Mouse (Mus musculus) CH12.LX (cell line): Measurements from ENCODE around the gene Spata3. TPM values are rescaled to one million over a fixed set of nuclear protein-coding genes. Genes with fewer than 3 reads are reported as not detected.

Experiments used
- DNase-seq: peaks from one replicate; pipeline ENCODE4 v3.0.0-alpha.2; 2013; ENCODE audit errors: extremely low read depth
- H3K27ac ChIP-seq: 2 replicates; pipeline ENCODE4 v1.5.1; 2012; ENCODE audit warnings: low read depth, mild to moderate bottlenecking, control low read depth, moderate library complexity; ENCODE audit not compliant: insufficient read depth
- H3K27me3 ChIP-seq: replicated peaks from 2 replicates; pipeline ENCODE3; 2012; ENCODE audit warnings: inconsistent platforms
- H3K36me3 ChIP-seq, 2 experiments: replicated peaks in 1 of 2; 2 replicates each; pipeline versions ENCODE3 to v1.6.1; 2012; ENCODE audit warnings: inconsistent platforms in 1 of 2, low read length in 1 of 2, mild to moderate bottlenecking in 1 of 2, mixed read lengths in 1 of 2, moderate library complexity in 1 of 2; ENCODE audit not compliant: control insufficient read depth in 1 of 2, insufficient read depth in 1 of 2
- H3K4me1 ChIP-seq, 2 experiments: 2 replicates each; pipeline ENCODE4 v1.6.1; 2012; ENCODE audit warnings: inconsistent platforms in 1 of 2, moderate library complexity in 1 of 2; ENCODE audit not compliant: insufficient read depth in 2 of 2, control insufficient read depth in 1 of 2
- H3K4me2 ChIP-seq: 2 replicates; pipeline ENCODE4 v1.6.1; 2012; ENCODE audit warnings: low read depth, mild to moderate bottlenecking, control low read depth; ENCODE audit not compliant: poor library complexity, insufficient read depth, severe bottlenecking
- H3K4me3 ChIP-seq, 3 experiments: fragments of 150-350 bp in 1 of 3; sonication (generic) in 1 of 3; replicated peaks in 1 of 3; 2 replicates each; pipeline versions ENCODE3 to v1.5.1; 2011 to 2012; ENCODE audit warnings: low read depth in 2 of 3, low read length in 2 of 3, mild to moderate bottlenecking in 2 of 3, moderate library complexity in 2 of 3, control low read depth in 1 of 3, improper control_type of control experiment in 1 of 3, inconsistent platforms in 1 of 3, mixed read lengths in 1 of 3; ENCODE audit not compliant: poor library complexity in 1 of 3
- H3K79me2 ChIP-seq: replicated peaks from 2 replicates; pipeline ENCODE4 v1.6.1; 2012; ENCODE audit warnings: mild to moderate bottlenecking, moderate library complexity; ENCODE audit not compliant: control insufficient read depth, poor library complexity, insufficient read depth, severe bottlenecking; ENCODE audit errors: extremely low read depth
- H3K9ac ChIP-seq: 2 replicates; pipeline ENCODE4 v1.6.1; 2012; ENCODE audit warnings: low read depth, mild to moderate bottlenecking, control low read depth, moderate library complexity; ENCODE audit not compliant: insufficient read depth
- H3K9me3 ChIP-seq: replicated peaks from 2 replicates; pipeline ENCODE3; 2012; ENCODE audit warnings: low read length, inconsistent platforms, mixed read lengths
- BHLHE40 ChIP-seq: IDR thresholded peaks from 2 replicates; pipeline ENCODE4 v1.6.1; 2011; ENCODE audit warnings: mild to moderate bottlenecking, low read depth, low read length, improper control_type of control experiment
- CHD2 ChIP-seq: IDR thresholded peaks from 2 replicates; pipeline ENCODE4 v1.6.1; 2011; ENCODE audit warnings: low read length, improper control_type of control experiment
- CTCF ChIP-seq, 2 experiments: IDR thresholded peaks in 1 of 2; conservative IDR thresholded peaks in 1 of 2; 2 replicates each; pipeline ENCODE4 v1.5.1; 2011 to 2012; ENCODE audit warnings: low read depth in 2 of 2, low read length in 2 of 2, improper control_type of control experiment in 1 of 2, inconsistent platforms in 1 of 2, mild to moderate bottlenecking in 1 of 2, moderate library complexity in 1 of 2
- E2F4 ChIP-seq: IDR thresholded peaks from 2 replicates; pipeline ENCODE4 v1.6.1; 2011; ENCODE audit warnings: low read depth, low read length, improper control_type of control experiment; ENCODE audit not compliant: insufficient replicate concordance
- EP300 ChIP-seq: IDR thresholded peaks from 2 replicates; pipeline ENCODE4 v1.6.1; 2011; ENCODE audit warnings: low read length, improper control_type of control experiment
- ETS1 ChIP-seq: conservative IDR thresholded peaks from 2 replicates; pipeline ENCODE4 v1.6.1; 2012; ENCODE audit warnings: low read depth, mild to moderate bottlenecking, inconsistent platforms, low read length, improper control_type of control experiment, moderate library complexity
- GABPA ChIP-seq: IDR thresholded peaks from 2 replicates; pipeline ENCODE4 v1.6.1; 2012; ENCODE audit warnings: low read depth, low read length, improper control_type of control experiment, inconsistent platforms; ENCODE audit not compliant: insufficient replicate concordance
- IRF4 ChIP-seq: IDR thresholded peaks from 2 replicates; pipeline ENCODE4 v1.6.1; 2014; ENCODE audit warnings: low read depth, mild to moderate bottlenecking, inconsistent platforms, low read length, improper control_type of control experiment
- MAX ChIP-seq: IDR thresholded peaks from 2 replicates; pipeline ENCODE4 v1.6.1; 2011; ENCODE audit warnings: low read length, improper control_type of control experiment
- MAZ ChIP-seq: IDR thresholded peaks from 2 replicates; pipeline ENCODE4 v1.6.1; 2012; ENCODE audit warnings: low read depth, mild to moderate bottlenecking, inconsistent platforms, low read length, improper control_type of control experiment, moderate library complexity
- MEF2A ChIP-seq: IDR thresholded peaks from 2 replicates; pipeline ENCODE4 v1.6.1; 2014; ENCODE audit warnings: low read depth, mild to moderate bottlenecking, inconsistent platforms, low read length, improper control_type of control experiment, borderline replicate concordance
- MXI1 ChIP-seq: IDR thresholded peaks from 2 replicates; pipeline ENCODE4 v1.6.1; 2011; ENCODE audit warnings: mild to moderate bottlenecking, low read depth, low read length, improper control_type of control experiment
- NELFE ChIP-seq: IDR thresholded peaks from 2 replicates; pipeline ENCODE4 v1.6.1; 2011; ENCODE audit warnings: low read depth, low read length, improper control_type of control experiment
- POLR2A ChIP-seq: IDR thresholded peaks from 2 replicates; pipeline ENCODE4 v1.6.1; 2011; ENCODE audit warnings: low read depth, mild to moderate bottlenecking, improper control_type of control experiment, low read length
- RCOR1 ChIP-seq: conservative IDR thresholded peaks from 2 replicates; pipeline ENCODE4 v1.6.1; 2012; ENCODE audit warnings: low read depth, mild to moderate bottlenecking, inconsistent platforms, low read length, improper control_type of control experiment
- SIN3A ChIP-seq: IDR thresholded peaks from 2 replicates; pipeline ENCODE4 v1.6.1; 2012; ENCODE audit warnings: low read length, improper control_type of control experiment, inconsistent platforms
- SMC3 ChIP-seq: IDR thresholded peaks from 2 replicates; pipeline ENCODE4 v1.6.1; 2011; ENCODE audit warnings: low read depth, low read length, improper control_type of control experiment
- TCF12 ChIP-seq: IDR thresholded peaks from 2 replicates; pipeline ENCODE4 v1.6.1; 2014; ENCODE audit warnings: low read depth, mild to moderate bottlenecking, inconsistent platforms, low read length, improper control_type of control experiment
- USF1 ChIP-seq: IDR thresholded peaks from 2 replicates; pipeline ENCODE4 v1.6.1; 2014; ENCODE audit warnings: low read depth, mild to moderate bottlenecking, inconsistent platforms, low read length, improper control_type of control experiment
- ZC3H11A ChIP-seq: IDR thresholded peaks from 2 replicates; pipeline ENCODE4 v1.6.1; 2012; ENCODE audit warnings: low read depth, mild to moderate bottlenecking, inconsistent platforms, low read length, improper control_type of control experiment
- ZKSCAN1 ChIP-seq: IDR thresholded peaks from 2 replicates; pipeline ENCODE4 v1.6.1; 2012; ENCODE audit warnings: low read depth, inconsistent platforms, low read length, improper control_type of control experiment, borderline replicate concordance
- ZMIZ1 ChIP-seq: IDR thresholded peaks from 2 replicates; pipeline ENCODE4 v1.6.1; 2012; ENCODE audit warnings: low read depth, mild to moderate bottlenecking, inconsistent platforms, low read length, improper control_type of control experiment
- dilution Hi-C: fragments of 300-500 bp; cut with MboI; formaldehyde crosslinking; loops from 2 replicates; pipeline ENCODE4 v1.14.3; 2020; ENCODE audit warnings: low sequenced_read_pairs; ENCODE audit not compliant: extremely low pct_unique_long_range_greater_than_20kb, extremely low pct_ligation_motif_present
- in situ Hi-C: fragments of 300-500 bp; cut with MboI; formaldehyde crosslinking; loops from 3 replicates; pipeline ENCODE4 v1.14.3; 2019; ENCODE audit warnings: low sequenced_read_pairs, low pct_ligation_motif_present, low pct_unique_long_range_greater_than_20kb, mixed read lengths
- polyA plus RNA-seq: library from polyadenylated mRNA; unstranded; fragments of >175 nt; gene quantifications from 2 replicates; pipeline ENCODE4 v1.2.1, GENCODE M21; 2012; ENCODE audit warnings: low read depth; ENCODE audit not compliant: insufficient read length
- total RNA-seq, 2 experiments: library from RNA; depleted of rRNA; stranded (reverse); fragments of 300-350 nt in 1 of 2; fragments of >200 nt in 1 of 2; gene quantifications; 2 replicates each; pipeline ENCODE4 v1.2.3; 2012 to 2014

Gene Spata3
- total and polyA plus RNA-seq, 3 experiments, result not detected

- H3K4me2 ChIP-seq, result no peak overlapping the region
- H3K79me2 ChIP-seq, result no peaks in the 10 kb centered on the region
- no peak for DNase-seq
- H3K4me3 ChIP-seq, result no peak overlapping the region
- no peak overlapping the region for H3K27ac ChIP-seq
- TF ChIP-seq BHLHE40, result no peak
- no peak for TF ChIP-seq RCOR1
- no peak for TF ChIP-seq E2F4
- TF ChIP-seq ZC3H11A, result no peak
- no peak for TF ChIP-seq CHD2
- TF ChIP-seq CTCF (conservative IDR thresholded peaks at IDR 0.05 in 1 of 2, IDR thresholded peaks at IDR 0.05 in 1 of 2; ENCODE audit: low read depth in 2 of 2, low read length in 2 of 2), result no peak
- no peak for TF ChIP-seq MAZ
- no peak for TF ChIP-seq IRF4
- no peak for TF ChIP-seq EP300
- no peak for TF ChIP-seq MEF2A
- no peak for TF ChIP-seq ZMIZ1
- no peak for TF ChIP-seq SMC3
- no peak for TF ChIP-seq NELFE
- no peak for TF ChIP-seq ZKSCAN1
- H3K9ac ChIP-seq, result no peak overlapping the region
- peaks cover 12% of the 10 kb centered on the region for H3K9me3 ChIP-seq
- peaks cover 12 to 38% of the 10 kb centered on the region in 2 experiments for H3K4me1 ChIP-seq
- H3K36me3 ChIP-seq, result no peaks in the 10 kb centered on the region
- in situ Hi-C loops, result no loop called here
- no peaks in the 10 kb centered on the region for H3K27me3 ChIP-seq
- dilution Hi-C loops, result no loop called here
Observed at GRCm38 (mm10) chr1:85993541-85993940, 23.1 kb upstream of the Spata3 start.

DNA sequence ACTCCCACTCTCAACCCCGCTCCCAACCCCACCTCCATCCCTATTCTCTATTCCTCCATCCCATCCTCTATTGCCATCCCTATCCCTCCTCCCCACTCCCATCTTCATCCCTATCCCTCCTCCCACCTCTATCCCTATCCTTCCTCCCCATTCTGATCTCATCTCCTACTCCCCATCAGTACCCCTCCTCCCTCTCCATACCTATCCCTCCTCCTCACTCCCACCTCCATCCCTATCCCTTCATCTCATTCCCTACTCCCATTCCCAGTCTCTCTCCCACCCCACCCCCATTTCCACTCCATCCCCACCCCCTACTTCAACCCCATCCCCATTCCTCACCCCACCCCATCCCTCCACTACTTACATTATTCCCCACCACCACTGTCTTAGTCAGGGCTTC, 19.4 kb upstream of the Spata3 start:
- Histone ChIP-seq H3K9me3 (peaks cover 12% of the 10 kb centered on the region), H3K4me1 (peaks cover 12 to 20% of the 10 kb centered on the region in 2 experiments), H3K27me3 (no peaks in the 10 kb centered on the region), H3K4me2 (no peak overlapping the region), H3K4me3 (no peak overlapping the region), H3K27ac (no peak overlapping the region), H3K9ac (no peak overlapping the region), H3K79me2 (no peaks in the 10 kb centered on the region), H3K36me3 (no peaks in the 10 kb centered on the region)
- dilution Hi-C loops, result no loop called here
- DNase-seq, result no peak
- in situ Hi-C loops, result no loop called here
- TF ChIP-seq BHLHE40 (no peak), MEF2A (no peak), SMC3 (no peak), GABPA (no peak), EP300 (no peak), MAX (no peak), ETS1 (no peak), ZMIZ1 (no peak), SIN3A (no peak), TCF12 (no peak), USF1 (no peak), POLR2A (no peak), MXI1 (no peak), NELFE (no peak)
